Mouse (Mus musculus) retina, adult 2 months (tissue): Measurements from ENCODE around the gene Sclt1.

ENCODE experiments used
- DNase-seq: peaks from one replicate; pipeline ENCODE4 v3.0.0-alpha.2; 2012; ENCODE audit warnings: low read depth, low spot score

The Sclt1 gene

DNA sequence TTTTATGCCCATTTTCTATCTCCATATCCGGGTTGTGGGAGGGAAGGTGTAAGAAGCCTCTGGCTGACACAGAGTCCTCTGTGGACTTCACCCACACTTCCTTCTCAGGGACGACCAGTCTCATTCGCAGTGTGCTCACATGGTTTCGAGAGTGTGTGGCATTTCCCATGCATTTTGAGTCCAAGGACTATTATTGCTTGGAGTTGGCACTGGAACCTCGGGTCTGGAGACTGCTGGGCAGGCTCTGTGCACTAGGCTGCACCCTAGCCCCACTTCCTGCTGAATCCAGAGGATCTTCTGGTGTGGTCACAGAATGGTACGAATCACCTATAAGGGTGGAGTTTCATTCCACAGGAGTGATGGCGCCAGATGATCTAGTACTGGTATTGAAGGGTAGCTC lies 155.4 kb downstream of the Sclt1 start:
- no peak for DNase-seq

DNA sequence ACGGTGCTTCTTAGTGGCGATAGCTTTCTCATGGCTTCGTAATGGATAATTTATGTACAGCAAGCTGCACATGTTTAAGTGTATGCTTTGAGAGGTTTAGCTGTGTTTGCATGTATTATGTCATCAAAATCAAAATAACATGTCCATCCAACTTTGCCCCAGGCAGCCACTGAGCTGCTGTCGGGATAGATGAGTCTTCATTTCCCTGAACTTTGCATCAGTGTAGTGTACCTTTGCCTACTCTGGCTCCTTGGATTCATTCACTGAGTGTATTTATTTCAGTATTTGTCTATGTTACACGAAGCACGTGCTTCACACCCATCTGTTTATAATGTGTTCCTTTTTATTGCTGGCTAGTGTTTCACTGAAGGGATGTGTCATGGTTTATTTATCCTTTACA lies 156.0 kb downstream of the Sclt1 start:
- no peak for DNase-seq

DNA sequence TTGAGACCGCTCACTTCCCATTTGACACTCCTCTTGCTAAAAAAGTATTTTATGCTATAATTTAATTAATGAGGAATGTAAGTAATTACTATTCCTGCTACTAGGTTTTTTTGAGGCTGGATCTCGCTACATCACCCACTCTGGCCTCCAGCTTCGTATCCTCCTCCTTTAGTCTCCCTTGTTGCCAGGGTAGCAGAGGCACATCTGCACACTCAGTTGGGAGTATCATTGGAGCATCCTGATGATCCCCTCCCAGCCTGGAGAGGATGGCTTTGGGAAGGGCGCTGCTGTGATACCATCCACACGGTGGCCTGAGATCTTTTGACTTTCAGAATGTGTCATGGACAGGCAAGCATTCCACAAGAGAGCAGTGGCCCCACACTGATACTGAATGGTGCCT lies 156.8 kb downstream of the Sclt1 start:
- DNase-seq = no peak

DNA sequence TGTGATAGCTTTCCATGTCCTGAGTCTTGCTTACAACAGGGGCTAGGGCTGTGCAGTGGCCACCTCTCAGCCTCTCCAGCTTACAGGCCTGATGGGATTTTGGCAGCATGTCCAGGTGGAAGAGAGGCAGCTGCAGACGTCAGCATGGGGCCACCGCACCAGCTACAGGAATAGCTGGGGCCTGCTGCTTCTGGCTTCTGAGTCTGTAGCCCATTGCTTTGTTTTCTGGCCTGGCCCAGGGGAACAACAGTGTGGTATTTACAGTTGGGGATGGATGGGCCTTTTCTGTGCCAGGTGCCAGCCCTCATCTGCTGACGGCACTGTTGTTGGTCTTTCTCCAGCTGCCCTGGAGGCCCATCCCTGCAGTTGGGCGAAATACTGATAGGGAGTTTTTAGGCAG lies 158.7 kb downstream of the Sclt1 start:
- no peak for DNase-seq

DNA sequence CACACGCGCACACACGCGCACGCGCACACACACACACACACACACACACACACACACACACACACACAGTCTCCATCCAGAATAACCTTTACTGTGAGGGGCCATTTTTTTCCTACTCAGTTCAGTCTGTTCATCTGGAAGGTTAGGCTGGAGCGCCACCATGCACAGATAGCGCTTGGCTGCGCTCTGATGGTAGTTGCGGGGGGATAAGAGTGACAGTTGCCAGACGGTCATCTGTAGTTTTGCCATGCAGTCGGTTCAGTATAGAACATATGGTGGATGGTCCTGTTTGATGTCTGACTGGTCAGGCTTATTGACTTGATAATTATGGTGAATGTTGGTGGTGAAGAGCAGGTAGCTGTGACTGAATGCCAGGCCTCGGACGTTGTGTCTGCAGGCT lies 159.2 kb downstream of the Sclt1 start:
- no peak for DNase-seq

DNA sequence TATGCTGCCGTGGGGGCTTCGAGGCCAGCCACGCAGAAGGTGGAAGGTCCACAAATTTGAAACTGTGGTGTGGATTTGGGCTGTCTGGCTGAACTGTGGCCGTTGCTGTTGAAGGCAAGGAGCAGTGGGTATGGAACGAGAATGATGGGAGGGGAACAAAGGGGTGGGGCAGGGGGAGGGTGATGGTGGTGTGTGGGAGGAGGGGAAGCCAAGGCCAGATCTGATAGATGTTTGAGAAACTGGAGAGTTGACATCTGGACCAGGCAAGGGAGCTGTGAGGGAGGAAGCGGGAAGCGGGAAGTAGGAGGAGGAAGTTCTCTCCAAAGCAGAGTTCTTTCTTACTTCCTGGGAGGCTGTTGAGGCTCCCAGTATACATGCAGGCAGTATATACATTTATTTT lies 160.1 kb downstream of the Sclt1 start:
- no peak for DNase-seq

DNA sequence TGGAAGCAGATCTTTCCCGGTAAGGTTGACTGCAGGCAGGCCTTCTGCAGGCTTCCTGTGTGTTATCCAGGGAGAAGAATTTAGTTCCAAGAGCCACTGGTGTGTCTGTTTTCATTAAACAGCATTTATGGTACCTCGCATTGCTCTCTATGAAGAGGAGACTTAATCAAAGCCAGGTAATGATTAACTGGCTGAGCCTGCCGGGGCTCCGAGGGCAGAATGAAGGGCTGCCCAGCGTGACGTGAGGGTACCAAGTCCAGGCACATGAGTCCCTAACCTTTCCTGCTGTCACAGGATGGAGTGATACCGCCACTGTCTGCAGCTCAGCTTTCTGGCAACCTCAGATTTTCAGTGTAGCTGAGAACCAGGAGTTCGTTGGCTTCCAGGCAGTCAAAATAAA lies 160.9 kb downstream of the Sclt1 start:
- no peak for DNase-seq

DNA sequence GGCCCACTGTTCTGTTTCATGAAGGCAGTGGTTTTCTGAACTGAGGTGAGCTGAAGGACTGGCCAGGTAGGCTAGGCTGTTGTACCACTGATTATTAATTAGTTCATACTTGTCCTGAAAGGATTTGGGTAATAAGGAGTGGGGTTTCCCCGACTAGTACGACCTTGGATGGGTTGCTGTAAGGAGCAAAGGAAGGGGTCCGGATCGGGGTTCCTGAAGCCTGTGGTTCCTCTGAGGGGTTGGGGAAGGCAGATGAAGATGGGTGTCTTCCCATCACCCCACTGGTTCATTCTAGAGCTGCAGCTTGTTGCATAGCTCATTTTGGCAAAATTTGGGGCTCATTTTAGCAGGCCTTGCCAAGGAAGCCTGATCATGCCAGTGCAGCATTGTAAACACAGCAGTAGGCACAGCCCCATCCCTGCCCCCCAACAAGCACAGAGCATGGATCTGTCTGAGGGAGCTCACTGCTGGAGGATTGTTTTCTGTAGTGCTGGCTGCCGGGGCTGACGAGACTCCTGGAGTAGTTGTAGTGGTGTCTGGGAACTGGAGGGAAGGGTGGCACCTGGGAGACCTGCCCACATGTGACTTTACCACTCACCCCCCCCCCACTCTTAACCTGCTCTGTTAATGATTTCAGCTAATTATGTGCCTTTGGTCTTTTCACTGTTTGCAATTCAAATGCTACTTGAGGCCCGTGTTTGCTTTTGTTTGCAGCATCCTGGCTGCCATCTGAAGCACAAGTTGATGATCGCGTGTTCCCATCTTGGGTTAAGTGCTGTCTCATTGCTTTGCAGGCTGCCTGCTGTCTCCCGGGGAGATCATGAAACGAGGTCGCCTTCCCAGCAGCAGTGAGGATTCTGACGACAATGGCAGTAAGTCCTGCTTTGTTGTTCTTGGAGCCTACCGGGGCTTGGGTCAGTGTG lies 161.7 kb downstream of the Sclt1 start:
- no peak for DNase-seq

DNA sequence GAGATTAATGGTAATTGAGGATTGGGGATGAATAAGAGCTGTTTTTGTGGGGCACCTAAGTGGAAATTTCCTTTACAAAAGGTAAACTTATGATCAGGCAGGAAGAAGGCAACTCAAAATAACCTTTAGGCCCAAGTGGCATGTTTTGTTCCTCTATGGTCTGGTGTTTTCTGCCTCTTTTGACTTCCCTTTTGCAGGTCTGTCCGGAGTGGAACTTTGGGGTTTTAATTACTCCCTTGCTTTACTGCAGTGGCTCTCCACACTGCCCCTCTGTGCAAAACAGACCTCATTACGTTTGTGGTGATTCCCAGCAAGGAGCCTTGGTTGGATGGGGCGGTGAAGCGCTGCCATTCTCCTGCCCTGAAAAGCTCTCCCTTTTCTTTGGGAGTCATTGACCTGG lies 162.4 kb downstream of the Sclt1 start:
- DNase-seq = no peak

DNA sequence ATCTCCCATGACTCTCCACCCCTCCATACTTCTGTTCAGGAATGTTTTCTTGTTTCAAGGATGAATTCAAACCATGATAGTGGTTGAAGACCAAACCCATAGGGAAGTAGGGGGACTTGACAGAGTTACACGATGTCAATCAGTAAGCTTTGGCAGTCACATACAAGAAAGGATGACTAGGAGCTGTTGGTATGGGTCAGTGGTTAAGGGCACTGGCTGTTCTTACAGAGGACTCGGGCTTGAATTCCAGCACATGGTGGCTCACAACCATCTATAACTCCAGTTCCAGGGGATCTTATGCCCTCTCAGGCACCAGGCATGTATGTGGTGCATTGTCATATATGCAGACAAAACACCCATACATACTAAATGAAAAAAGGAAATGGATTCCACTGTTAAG lies 165.1 kb downstream of the Sclt1 start:
- DNase-seq = no peak
